Mouse (Mus musculus) hindbrain, embryonic 13.5 days (tissue): ENCODE results near the gene Rasal1. TPM values are rescaled to one million over a fixed set of nuclear protein-coding genes. Genes with fewer than 3 reads are reported as not detected.

Experiments
- ATAC-seq: fragments of 200-750 bp; cut with Nextera tagmentation; 2 replicates; pipeline ENCODE4 v1.8.0; 2017; ENCODE audit warnings: moderate TSS enrichment; ENCODE audit not compliant: low FRiP score
- H3K27ac ChIP-seq: fragments of 300-500 bp; sonication (generic); 2 replicates; pipeline ENCODE4 v1.5.1; 2015; ENCODE audit warnings: inconsistent platforms, mild to moderate bottlenecking, moderate library complexity
- H3K27me3 ChIP-seq: fragments of 300-500 bp; sonication (generic); 2 replicates; pipeline ENCODE4 v1.6.1; 2015; ENCODE audit warnings: mild to moderate bottlenecking, inconsistent platforms
- H3K36me3 ChIP-seq: fragments of 300-500 bp; sonication (generic); 2 replicates; pipeline ENCODE4 v1.6.1; 2015; ENCODE audit warnings: mild to moderate bottlenecking, inconsistent platforms
- H3K4me1 ChIP-seq: fragments of 300-500 bp; sonication (generic); replicated peaks from 2 replicates; pipeline ENCODE4 v1.6.1; 2015; ENCODE audit warnings: inconsistent platforms
- H3K4me2 ChIP-seq: fragments of 300-500 bp; sonication (generic); 2 replicates; pipeline ENCODE4 v1.6.1; 2015; ENCODE audit warnings: inconsistent platforms, mild to moderate bottlenecking, moderate library complexity
- H3K4me3 ChIP-seq: fragments of 300-500 bp; sonication (generic); 2 replicates; pipeline ENCODE4 v1.5.1; 2015; ENCODE audit warnings: mild to moderate bottlenecking, inconsistent platforms
- H3K9ac ChIP-seq: fragments of 300-500 bp; sonication (generic); 2 replicates; pipeline ENCODE4 v1.6.1; 2015; ENCODE audit warnings: mild to moderate bottlenecking, inconsistent platforms
- H3K9me3 ChIP-seq: fragments of 300-500 bp; sonication (generic); 2 replicates; pipeline ENCODE4 v1.6.1; 2016; ENCODE audit warnings: inconsistent platforms
- WGBS: fragments of 180-500 bp; shearing (Covaris S2); methylation state at CpG from one replicate; pipeline ENCODE4 v1.1.7; 2015; 5-methylcytosine and 5-hydroxymethylcytosine counted together
- polyA plus RNA-seq: library from polyadenylated mRNA; unstranded; fragments of >200 nt; fragmentation: Nextera tagmentation; extraction: Ambion mirVana; gene quantifications from 2 replicates; pipeline ENCODE4 v1.2.1, GENCODE M21; 2015

The Rasal1 gene
- polyA plus RNA-seq, 1 experiment from 2014 or later = 0.14 TPM

GRCm38 (mm10) chr5:120647361-120647760 is 1.3 kb upstream of the Rasal1 start:
- H3K27me3 ChIP-seq = peaks cover 64% of the 10 kb centered on the region
- H3K36me3 ChIP-seq = no peaks in the 10 kb centered on the region
- H3K9ac ChIP-seq = no peak overlapping the region
- no peak overlapping the region for H3K27ac ChIP-seq
- H3K9me3 ChIP-seq = no peaks in the 10 kb centered on the region
- H3K4me2 ChIP-seq = no peak overlapping the region
- ATAC-seq = no peak
- no peak overlapping the region for H3K4me3 ChIP-seq
- 86% methylated on average over 3 of the region's 4 CpGs for WGBS
- peaks cover 11% of the 10 kb centered on the region for H3K4me1 ChIP-seq

DNA sequence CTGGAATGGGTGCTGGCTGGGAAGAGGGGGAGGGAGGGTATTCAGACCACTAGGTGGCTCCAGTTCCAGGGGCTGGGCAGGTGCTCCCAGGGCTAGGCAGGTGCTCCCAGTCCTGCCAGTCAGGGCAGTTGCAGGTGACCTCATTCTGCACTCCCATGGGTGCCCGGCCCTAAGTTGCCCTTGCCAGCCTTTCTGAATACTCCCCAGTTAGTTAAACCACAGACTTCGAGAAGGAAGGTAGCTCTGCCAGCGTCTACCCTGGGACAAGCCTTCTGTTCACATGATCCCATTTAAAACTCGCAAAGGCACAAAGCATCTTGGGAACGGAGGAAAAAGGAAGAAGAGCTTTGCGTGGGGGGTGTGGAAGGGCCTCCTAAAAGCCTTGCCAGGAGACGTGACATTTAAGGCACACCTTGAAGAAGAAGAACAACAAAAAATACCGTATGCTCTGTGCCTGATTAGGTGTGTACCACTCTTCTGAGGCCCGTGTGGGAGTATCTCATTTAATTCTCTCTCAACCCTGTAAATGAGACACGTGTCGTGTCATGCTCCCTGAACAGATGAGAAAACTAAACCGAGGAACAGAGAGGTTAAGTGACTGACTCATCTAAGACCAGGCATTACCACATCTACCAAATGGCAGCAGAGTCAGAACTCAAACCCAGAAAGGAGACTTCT is 659 bp upstream of the Rasal1 start:
- H3K36me3 ChIP-seq = no peaks in the 10 kb centered on the region
- H3K4me3 ChIP-seq = no peak overlapping the region
- H3K9me3 ChIP-seq = no peaks in the 10 kb centered on the region
- H3K27ac ChIP-seq = no peak overlapping the region
- no peak overlapping the region for H3K9ac ChIP-seq
- WGBS = 46% methylated on average over 12 of the region's 12 CpGs
- H3K4me1 ChIP-seq = peaks cover 11% of the 10 kb centered on the region
- no peak overlapping the region for H3K4me2 ChIP-seq
- ATAC-seq = no peak
- H3K27me3 ChIP-seq = peaks cover 70% of the 10 kb centered on the region

DNA sequence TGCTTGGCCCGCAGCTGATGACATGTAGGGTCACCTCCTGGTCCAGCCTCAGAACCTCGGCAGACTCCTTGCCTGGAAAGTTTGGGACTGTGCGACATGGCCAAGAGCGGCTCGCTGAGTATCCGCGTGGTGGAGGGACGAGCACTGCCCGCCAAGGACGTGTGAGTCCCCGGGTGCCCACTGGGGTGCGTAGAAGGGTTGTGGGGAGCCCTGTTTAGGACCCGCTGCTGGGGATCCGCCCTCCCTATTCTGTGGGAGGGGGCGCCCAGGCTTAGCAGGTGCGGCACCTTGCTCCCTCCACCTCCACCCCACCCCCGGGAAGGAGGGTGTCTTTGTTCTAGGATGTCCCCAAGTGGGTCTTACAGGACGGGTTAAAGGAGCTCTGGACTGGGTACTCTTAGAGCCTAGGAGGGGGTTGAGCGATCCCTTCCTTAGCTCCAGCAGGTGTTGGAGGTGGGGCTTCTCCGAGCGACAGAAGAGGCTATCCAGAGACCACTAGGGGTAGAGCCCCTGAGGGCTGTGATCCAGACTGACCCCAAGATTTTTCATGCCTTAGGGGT is 842 bp downstream of the Rasal1 start:
- peaks cover 70% of the 10 kb centered on the region for H3K27me3 ChIP-seq
- H3K27ac ChIP-seq = no peak overlapping the region
- no peaks in the 10 kb centered on the region for H3K36me3 ChIP-seq
- peaks cover 11% of the 10 kb centered on the region for H3K4me1 ChIP-seq
- H3K9me3 ChIP-seq = no peaks in the 10 kb centered on the region
- peak overlapping the region; percentile 23 for H3K4me3 ChIP-seq
- ATAC-seq = peak; percentile 24
- 2% methylated on average over 21 of the region's 21 CpGs for WGBS
- peak overlapping the region; percentile 37 for H3K4me2 ChIP-seq
- H3K9ac ChIP-seq = no peak overlapping the region

DNA sequence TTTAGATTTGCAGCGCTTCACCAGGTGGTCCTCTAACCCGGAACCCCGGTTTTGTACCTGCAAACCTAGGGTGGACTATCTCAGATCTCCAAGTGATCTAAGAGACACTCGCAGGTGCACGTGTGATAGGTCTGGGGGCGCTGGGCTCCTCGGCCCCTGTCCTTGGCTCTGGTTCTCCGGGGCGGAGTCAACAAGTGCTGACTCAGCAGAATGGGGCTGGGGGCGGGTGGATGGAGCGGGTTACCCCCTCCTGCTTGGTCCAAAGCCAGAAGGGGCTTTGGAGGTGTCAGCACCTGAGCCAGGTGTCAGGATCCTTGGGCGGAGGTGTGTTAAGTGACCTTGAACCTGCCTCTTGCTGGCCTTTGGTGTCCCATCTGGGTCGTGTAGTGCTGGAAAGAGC is 1.3 kb downstream of the Rasal1 start:
- Histone ChIP-seq H3K9me3 (no peaks in the 10 kb centered on the region), H3K9ac (no peak overlapping the region), H3K36me3 (no peaks in the 10 kb centered on the region), H3K4me3 (no peak overlapping the region), H3K4me1 (peaks cover 11% of the 10 kb centered on the region), H3K27me3 (peaks cover 70% of the 10 kb centered on the region), H3K27ac (no peak overlapping the region), H3K4me2 (no peak overlapping the region)
- WGBS = 28% methylated on average over 13 of the region's 13 CpGs
- no peak for ATAC-seq

GRCm38 (mm10) chr5:120651230-120651629 is 2.6 kb downstream of the Rasal1 start:
- WGBS = 68% methylated on average over 5 of the region's 5 CpGs
- Histone ChIP-seq H3K4me1 (peaks cover 11% of the 10 kb centered on the region), H3K4me2 (no peak overlapping the region), H3K9me3 (no peaks in the 10 kb centered on the region), H3K36me3 (no peaks in the 10 kb centered on the region), H3K9ac (no peak overlapping the region; the same call in 1 of the 2 replicates), H3K27me3 (peaks cover 66% of the 10 kb centered on the region), H3K27ac (no peak overlapping the region), H3K4me3 (no peak overlapping the region)
- ATAC-seq = no peak

GRCm38 (mm10) chr5:120652915-120653701 is 4.5 kb downstream of the Rasal1 start:
- H3K9ac ChIP-seq = no peak overlapping the region
- WGBS = 82% methylated on average over 28 of the region's 28 CpGs

DNA sequence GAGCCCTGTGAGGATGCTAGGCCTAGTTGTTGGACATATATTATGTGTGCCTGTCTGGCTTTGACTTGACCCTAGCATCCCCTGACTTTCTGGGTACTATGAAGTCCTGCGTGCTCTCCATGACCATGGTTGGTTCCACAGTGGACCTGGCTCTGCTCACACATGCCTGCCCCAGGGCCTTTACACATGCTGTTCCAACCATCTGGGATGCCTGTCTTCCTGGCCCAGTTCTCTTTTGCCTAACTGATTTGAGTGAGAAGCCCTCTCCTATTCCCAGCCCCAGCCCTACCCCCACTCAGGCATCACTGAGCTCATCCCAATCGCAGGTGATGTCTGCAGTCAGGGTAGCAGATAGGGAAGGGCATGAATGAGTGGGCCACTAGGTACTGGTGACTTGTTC is 5.3 kb downstream of the Rasal1 start:
- Histone ChIP-seq H3K9me3 (no peaks in the 10 kb centered on the region), H3K27me3 (peaks cover 48% of the 10 kb centered on the region), H3K4me1 (peaks cover 7% of the 10 kb centered on the region), H3K4me3 (no peak overlapping the region), H3K9ac (no peak overlapping the region), H3K4me2 (no peak overlapping the region), H3K27ac (no peak overlapping the region), H3K36me3 (no peaks in the 10 kb centered on the region)
- WGBS = 88% methylated on average over 2 of the region's 2 CpGs
- ATAC-seq = no peak

More at GRCm38 (mm10) chr5:120652915-120653701, 4.5 kb downstream of the Rasal1 start:
- H3K27me3 ChIP-seq = peaks cover 52% of the 10 kb centered on the region
- peaks cover 11% of the 10 kb centered on the region for H3K4me1 ChIP-seq
- no peaks in the 10 kb centered on the region for H3K36me3 ChIP-seq
- no peak for ATAC-seq
- no peak overlapping the region for H3K4me3 ChIP-seq
- no peaks in the 10 kb centered on the region for H3K9me3 ChIP-seq
- H3K4me2 ChIP-seq = no peak overlapping the region
- H3K27ac ChIP-seq = no peak overlapping the region

GRCm38 (mm10) chr5:120656281-120656751 is 7.7 kb downstream of the Rasal1 start:
- no peak overlapping the region for H3K4me2 ChIP-seq
- H3K9ac ChIP-seq = no peak overlapping the region
- ATAC-seq = no peak
- no peak overlapping the region for H3K4me3 ChIP-seq
- no peak overlapping the region for H3K27ac ChIP-seq
- H3K36me3 ChIP-seq = no peaks in the 10 kb centered on the region
- no peaks in the 10 kb centered on the region for H3K4me1 ChIP-seq
- peaks cover 23% of the 10 kb centered on the region for H3K27me3 ChIP-seq
- H3K9me3 ChIP-seq = no peaks in the 10 kb centered on the region
- 88% methylated on average over 12 of the region's 12 CpGs for WGBS

DNA sequence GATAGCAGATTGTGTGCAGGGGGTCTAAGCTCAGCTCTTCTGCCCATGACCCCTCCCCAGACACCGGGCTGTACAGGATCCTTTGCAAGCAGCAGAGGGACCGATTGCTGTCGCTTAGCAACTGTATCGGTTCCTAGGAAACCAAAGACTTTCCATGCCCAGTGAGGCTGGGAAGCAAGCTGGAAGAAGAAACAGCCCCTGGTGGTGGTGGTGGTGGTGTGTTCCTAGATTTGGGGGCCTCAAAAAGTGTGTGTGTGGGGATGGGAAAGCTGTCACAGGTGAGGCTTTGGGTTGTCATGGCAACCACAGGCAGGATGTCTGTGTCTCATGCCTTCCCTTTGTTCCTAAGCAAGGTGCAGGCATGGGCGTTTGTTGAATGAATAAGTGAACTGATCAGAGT is 12.2 kb downstream of the Rasal1 start:
- no peaks in the 10 kb centered on the region for H3K36me3 ChIP-seq
- H3K9ac ChIP-seq = no peak overlapping the region
- peak; percentile 44; the same call in 1 of the 2 replicates for ATAC-seq
- no peaks in the 10 kb centered on the region for H3K9me3 ChIP-seq
- peak overlapping the region; percentile 55 for H3K27ac ChIP-seq
- no peaks in the 10 kb centered on the region for H3K4me1 ChIP-seq
- peaks cover 25% of the 10 kb centered on the region; the same call in 1 of the 2 replicates for H3K27me3 ChIP-seq
- 37% methylated on average over 5 of the region's 5 CpGs for WGBS
- H3K4me3 ChIP-seq = no peak overlapping the region
- H3K4me2 ChIP-seq = no peak overlapping the region

DNA sequence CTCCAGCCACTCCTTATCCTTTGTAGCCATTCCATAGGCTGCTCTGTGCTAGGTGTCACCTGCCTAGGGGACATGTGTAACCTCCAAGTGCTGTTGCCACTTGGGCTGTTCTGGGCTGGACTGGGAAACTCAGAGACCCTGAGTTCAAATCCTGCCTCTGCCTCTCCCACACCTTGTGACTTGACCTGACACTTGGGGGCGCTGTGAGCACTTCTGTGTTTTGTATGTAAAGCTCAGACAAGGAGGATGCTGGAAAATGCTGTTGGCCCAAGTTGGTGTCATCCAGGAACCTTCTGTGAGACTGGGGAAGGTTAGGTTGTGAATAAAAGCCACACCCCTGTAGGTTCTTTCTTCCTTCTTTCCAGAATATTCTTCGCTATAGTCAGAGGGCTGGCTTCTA is 16.3 kb downstream of the Rasal1 start:
- peaks cover 34% of the 10 kb centered on the region for H3K27me3 ChIP-seq
- ATAC-seq = no peak
- no peaks in the 10 kb centered on the region for H3K9me3 ChIP-seq
- H3K36me3 ChIP-seq = no peaks in the 10 kb centered on the region
- H3K4me3 ChIP-seq = no peak overlapping the region
- no peaks in the 10 kb centered on the region for H3K4me1 ChIP-seq
- no peak overlapping the region for H3K4me2 ChIP-seq
- no peak overlapping the region for H3K27ac ChIP-seq
- H3K9ac ChIP-seq = no peak overlapping the region
- WGBS = 46% methylated on average over 2 of the region's 2 CpGs

GRCm38 (mm10) chr5:120668761-120669160 is 20.1 kb downstream of the Rasal1 start:
- Histone ChIP-seq H3K27me3 (peaks cover 26% of the 10 kb centered on the region), H3K9me3 (no peaks in the 10 kb centered on the region), H3K27ac (no peak overlapping the region), H3K9ac (no peak overlapping the region), H3K4me3 (no peak overlapping the region), H3K4me2 (no peak overlapping the region), H3K4me1 (no peaks in the 10 kb centered on the region), H3K36me3 (no peaks in the 10 kb centered on the region)
- WGBS = 75% methylated on average over 7 of the region's 7 CpGs
- no peak for ATAC-seq

DNA sequence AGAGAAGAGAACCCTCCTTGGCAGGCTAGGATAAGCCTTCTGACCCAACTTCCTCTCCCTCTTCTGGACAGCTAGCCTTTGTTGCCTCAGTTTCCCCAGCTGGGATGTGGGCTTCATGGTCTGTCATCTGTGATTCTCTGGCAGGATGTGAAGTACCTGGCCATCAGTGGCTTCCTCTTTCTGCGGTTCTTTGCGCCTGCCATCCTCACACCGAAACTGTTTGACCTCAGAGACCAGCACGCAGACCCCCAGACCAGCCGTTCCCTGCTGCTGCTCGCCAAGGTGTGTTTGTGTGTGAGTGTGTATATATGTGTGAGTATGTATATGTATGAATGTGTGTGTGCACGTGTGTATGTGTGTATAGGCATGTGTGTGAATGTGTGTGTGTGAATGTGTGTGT is 21.5 kb downstream of the Rasal1 start:
- Histone ChIP-seq H3K9ac (no peak overlapping the region), H3K9me3 (no peaks in the 10 kb centered on the region), H3K4me2 (no peak overlapping the region), H3K27ac (no peak overlapping the region), H3K27me3 (peaks cover 22% of the 10 kb centered on the region), H3K4me1 (peaks cover 7% of the 10 kb centered on the region), H3K4me3 (no peak overlapping the region), H3K36me3 (no peaks in the 10 kb centered on the region)
- no peak for ATAC-seq
- WGBS = 89% methylated on average over 7 of the region's 7 CpGs
